Mouse (Mus musculus) ES-Bruce4 (cell line): ENCODE measurements around the gene Ago4. TPM values are rescaled to one million over a fixed set of nuclear protein-coding genes. Genes with fewer than 3 reads are reported as not detected.

Experiments used
- H3K27ac ChIP-seq: 2 replicates; pipeline ENCODE4 v1.5.1; 2012; ENCODE audit warnings: low read length, inconsistent platforms; ENCODE audit not compliant: insufficient read depth
- H3K27me3 ChIP-seq: 2 replicates; pipeline ENCODE4 v1.6.1; 2012; ENCODE audit warnings: mild to moderate bottlenecking, low read length, inconsistent platforms; ENCODE audit not compliant: control insufficient read depth, poor library complexity, insufficient read depth, severe bottlenecking
- H3K36me3 ChIP-seq: 2 replicates; pipeline ENCODE4 v1.6.1; 2012; ENCODE audit warnings: inconsistent platforms, mild to moderate bottlenecking, low read length, moderate library complexity; ENCODE audit not compliant: control insufficient read depth, poor library complexity, insufficient read depth, severe bottlenecking
- H3K4me1 ChIP-seq: one replicate; pipeline ENCODE4 v1.8.1; 2011; ENCODE audit warnings: low read length; ENCODE audit not compliant: control insufficient read depth, insufficient read depth
- H3K4me3 ChIP-seq: 2 replicates; pipeline ENCODE4 v1.5.1; 2011; ENCODE audit warnings: low read depth, mild to moderate bottlenecking, low read length
- H3K9ac ChIP-seq: 2 replicates; pipeline ENCODE4 v1.6.1; 2012; ENCODE audit warnings: low read depth, mild to moderate bottlenecking, inconsistent platforms; ENCODE audit not compliant: poor library complexity, severe bottlenecking
- H3K9me3 ChIP-seq: replicated peaks from 2 replicates; pipeline ENCODE4 v1.6.1; 2012; ENCODE audit warnings: mild to moderate bottlenecking, low read length, inconsistent platforms; ENCODE audit not compliant: control insufficient read depth, poor library complexity, insufficient read depth, severe bottlenecking
- CTCF ChIP-seq: IDR thresholded peaks from one replicate; pipeline ENCODE4 v1.8.1; 2011; ENCODE audit warnings: low read depth, low read length
- EP300 ChIP-seq: IDR thresholded peaks from 2 replicates; pipeline ENCODE4 v1.6.1; 2011; ENCODE audit warnings: low read depth, low read length; ENCODE audit not compliant: insufficient read depth
- POLR2A ChIP-seq: IDR thresholded peaks from one replicate; pipeline ENCODE4 v1.8.1; 2011; ENCODE audit warnings: low read length; ENCODE audit not compliant: insufficient read depth
- polyA plus RNA-seq: library from polyadenylated mRNA; stranded (reverse); fragments of >200 nt; gene quantifications from 2 replicates; pipeline ENCODE4 v1.2.4, GENCODE M21; 2011; ENCODE audit warnings: low read depth; ENCODE audit not compliant: missing spikeins, insufficient read depth, insufficient read length

Ago4 gene
- polyA plus RNA-seq, 1 experiment, result 3.1 TPM

- Histone ChIP-seq H3K36me3 (no peaks in the 10 kb centered on the region), H3K9me3 (no peaks in the 10 kb centered on the region), H3K9ac (no peak overlapping the region), H3K4me1 (no peaks in the 10 kb centered on the region), H3K27me3 (no peaks in the 10 kb centered on the region), H3K27ac (no peak overlapping the region), H3K4me3 (no peak overlapping the region)
- TF ChIP-seq CTCF (no peak), EP300 (no peak), POLR2A (no peak)
Measured at GRCm38 (mm10) chr4:126495942-126496790, 37.1 kb downstream of the Ago4 start.

GRCm38 (mm10) chr4:126495453-126495852 is 37.8 kb downstream of the Ago4 start:
- no peak overlapping the region for H3K9ac ChIP-seq
- TF ChIP-seq EP300, result no peak
- H3K36me3 ChIP-seq, result no peaks in the 10 kb centered on the region

GRCm38 (mm10) chr4:126493416-126493815 is 39.9 kb downstream of the Ago4 start:
- no peaks in the 10 kb centered on the region for H3K9me3 ChIP-seq
- no peaks in the 10 kb centered on the region for H3K36me3 ChIP-seq
- no peak overlapping the region for H3K4me3 ChIP-seq
- TF ChIP-seq POLR2A (no peak), CTCF (no peak), EP300 (no peak)
- H3K27ac ChIP-seq, result no peak overlapping the region
- H3K27me3 ChIP-seq, result no peaks in the 10 kb centered on the region
- H3K4me1 ChIP-seq, result no peaks in the 10 kb centered on the region
- H3K9ac ChIP-seq, result no peak overlapping the region

More at GRCm38 (mm10) chr4:126495453-126495852, 37.8 kb downstream of the Ago4 start:
- Histone ChIP-seq H3K4me1 (no peaks in the 10 kb centered on the region), H3K27ac (no peak overlapping the region), H3K9me3 (no peaks in the 10 kb centered on the region), H3K4me3 (no peak overlapping the region), H3K27me3 (no peaks in the 10 kb centered on the region)

GRCm38 (mm10) chr4:126491977-126492376 is 41.3 kb downstream of the Ago4 start:
- no peaks in the 10 kb centered on the region for H3K36me3 ChIP-seq
- H3K27ac ChIP-seq, result no peak overlapping the region
- no peaks in the 10 kb centered on the region for H3K9me3 ChIP-seq
- no peak overlapping the region for H3K9ac ChIP-seq
- H3K27me3 ChIP-seq, result no peaks in the 10 kb centered on the region
- H3K4me1 ChIP-seq, result no peaks in the 10 kb centered on the region
- H3K4me3 ChIP-seq, result no peak overlapping the region
- TF ChIP-seq EP300 (no peak), CTCF (no peak), POLR2A (no peak)

GRCm38 (mm10) chr4:126490726-126491125 is 42.5 kb downstream of the Ago4 start:
- H3K36me3 ChIP-seq, result no peaks in the 10 kb centered on the region
- no peak overlapping the region for H3K4me3 ChIP-seq
- no peak overlapping the region for H3K9ac ChIP-seq
- H3K9me3 ChIP-seq, result no peaks in the 10 kb centered on the region
- H3K27me3 ChIP-seq, result no peaks in the 10 kb centered on the region
- no peak overlapping the region for H3K27ac ChIP-seq
- TF ChIP-seq EP300 (no peak), CTCF (no peak), POLR2A (no peak)
- no peaks in the 10 kb centered on the region for H3K4me1 ChIP-seq

- Histone ChIP-seq H3K36me3 (no peaks in the 10 kb centered on the region), H3K9me3 (no peaks in the 10 kb centered on the region), H3K4me3 (no peak overlapping the region), H3K27me3 (no peaks in the 10 kb centered on the region), H3K9ac (no peak overlapping the region), H3K27ac (no peak overlapping the region), H3K4me1 (no peaks in the 10 kb centered on the region)
- TF ChIP-seq CTCF, result no peak
- TF ChIP-seq EP300, result no peak
- no peak for TF ChIP-seq POLR2A
Measured at GRCm38 (mm10) chr4:126489811-126490210, 43.5 kb downstream of the Ago4 start.
